Mouse (Mus musculus) stomach, embryonic 14.5 days (tissue): Measurements from ENCODE around the gene Klk1b24. TPM values are rescaled to one million over a fixed set of nuclear protein-coding genes. Genes with fewer than 3 reads are reported as not detected.
"Not testable (repeated sequence)": the region's sequence is repeated elsewhere in the genome, so short reads cannot be mapped to it uniquely, and the experiment has no call there.

Experiments
- ATAC-seq: fragments of 200-750 bp; cut with Nextera tagmentation; 2 replicates; pipeline ENCODE4 v1.8.0; 2017; ENCODE audit warnings: low read depth, moderate TSS enrichment; ENCODE audit not compliant: insufficient number of reproducible peaks, insufficient read depth, low FRiP score
- H3K27ac ChIP-seq: fragments of 300-500 bp; sonication (generic); 2 replicates; pipeline ENCODE4 v1.5.1; 2014; ENCODE audit warnings: mild to moderate bottlenecking, low read length, moderate library complexity, mixed read lengths
- H3K27me3 ChIP-seq: fragments of 300-500 bp; sonication (generic); 2 replicates; pipeline ENCODE4 v1.6.1; 2014; ENCODE audit warnings: low read length, control low read depth, mixed read lengths; ENCODE audit not compliant: control insufficient read depth, insufficient read depth
- H3K36me3 ChIP-seq: fragments of 300-500 bp; sonication (generic); 2 replicates; pipeline ENCODE4 v1.6.1; 2014; ENCODE audit warnings: mild to moderate bottlenecking, control low read depth, low read length, moderate library complexity, mixed read lengths; ENCODE audit not compliant: control insufficient read depth, insufficient read depth
- H3K4me1 ChIP-seq: fragments of 300-500 bp; sonication (generic); 2 replicates; pipeline ENCODE4 v1.6.1; 2014; ENCODE audit warnings: low read length, control low read depth, mixed read lengths; ENCODE audit not compliant: control insufficient read depth, insufficient read depth
- H3K4me2 ChIP-seq: fragments of 300-500 bp; sonication (generic); replicated peaks from 2 replicates; pipeline ENCODE4 v1.6.1; 2014; ENCODE audit warnings: low read depth, low read length, control low read depth
- H3K4me3 ChIP-seq: fragments of 300-500 bp; sonication (generic); 2 replicates; pipeline ENCODE4 v1.5.1; 2014; ENCODE audit warnings: low read depth, low read length, control low read depth
- H3K9ac ChIP-seq: fragments of 300-500 bp; sonication (generic); replicated peaks from 2 replicates; pipeline ENCODE4 v1.6.1; 2014; ENCODE audit warnings: low read depth, mild to moderate bottlenecking, control low read depth, low read length, moderate library complexity, mixed read lengths
- H3K9me3 ChIP-seq: fragments of 300-500 bp; sonication (generic); 2 replicates; pipeline ENCODE4 v1.6.1; 2016; ENCODE audit warnings: low read depth, low read length, control low read depth; ENCODE audit not compliant: control insufficient read depth
- WGBS: fragments of 180-500 bp; shearing (Covaris S2); extraction: QIAGEN DNeasy Blood & Tissue Kit; methylation state at CpG from one replicate; pipeline ENCODE4 v1.1.7; 2014; 5-methylcytosine and 5-hydroxymethylcytosine counted together
- polyA plus RNA-seq: library from polyadenylated mRNA; unstranded; fragments of >200 nt; fragmentation: Nextera tagmentation; extraction: Ambion mirVana; gene quantifications from 2 replicates; pipeline ENCODE4 v1.2.1, GENCODE M21; 2014

The Klk1b24 gene
- polyA plus RNA-seq: not detected in 2 replicates

DNA sequence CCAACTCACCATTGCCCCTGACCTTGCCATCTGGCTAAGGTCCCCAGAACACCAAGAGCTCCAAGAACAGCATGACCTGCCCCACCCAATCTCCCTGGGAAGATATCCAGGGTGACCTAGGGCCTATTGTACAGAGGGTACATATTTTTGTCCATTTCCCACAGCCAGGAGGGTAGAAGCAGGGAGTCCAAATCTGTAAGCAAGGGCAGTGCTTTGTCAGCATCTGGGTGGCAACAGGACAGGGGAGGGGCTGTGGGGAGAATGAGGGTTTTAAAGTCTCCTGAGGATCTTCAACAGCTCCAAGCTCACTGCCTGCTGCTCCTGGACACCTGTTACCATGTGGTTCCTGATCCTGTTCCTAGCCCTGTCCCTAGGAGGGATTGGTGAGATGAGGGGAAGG, at the start of gene Klk1b24:
TSS of gene Klk1b24 (plus strand) at position 301 of the 400 bp plus-strand sequence.
- H3K4me2 ChIP-seq, H3K4me3 ChIP-seq, H3K27me3 ChIP-seq, H3K27ac ChIP-seq, ATAC-seq, H3K4me1 ChIP-seq, H3K9ac ChIP-seq, H3K9me3 ChIP-seq, H3K36me3 ChIP-seq: not testable (repeated sequence)

DNA sequence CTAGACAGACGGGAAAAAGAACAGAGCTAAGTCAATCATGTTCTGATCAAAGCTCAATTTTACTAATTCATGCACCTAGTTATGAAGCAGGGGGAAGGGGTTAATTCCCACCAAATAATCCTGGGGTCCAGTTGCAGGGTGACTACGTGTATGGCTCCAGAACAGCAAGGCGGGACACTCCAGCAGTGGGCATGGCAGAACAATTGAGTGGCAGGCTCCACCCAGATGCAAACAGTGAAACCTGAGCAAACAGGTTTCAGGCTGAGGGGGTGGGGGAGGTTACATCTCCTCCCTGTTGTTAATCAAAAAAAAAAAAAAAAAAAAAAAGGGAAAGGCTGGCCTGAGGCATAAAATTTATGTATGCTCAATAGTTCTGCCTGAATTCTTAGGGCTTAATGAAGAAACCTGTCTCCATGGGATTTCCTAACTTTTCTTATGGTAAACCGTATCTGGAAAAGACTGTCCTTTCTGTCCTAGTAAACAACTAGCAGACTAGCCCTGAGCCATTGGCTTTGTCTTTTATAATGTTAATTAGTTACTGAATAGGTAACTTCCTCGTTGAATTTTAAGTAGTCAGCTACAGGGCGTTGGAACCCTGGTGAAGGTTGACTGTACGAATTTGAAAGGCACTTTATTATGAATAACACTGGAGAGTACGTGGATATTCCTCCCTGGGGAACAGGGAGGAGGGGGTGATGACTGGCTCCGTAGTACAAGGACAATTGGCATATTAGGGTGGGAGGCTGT, 8.6 kb upstream of the Klk1b24 start:
- no peaks in the 10 kb centered on the region for H3K4me1 ChIP-seq
- no peaks in the 10 kb centered on the region for H3K27me3 ChIP-seq
- H3K36me3 ChIP-seq: no peaks in the 10 kb centered on the region
- no peak overlapping the region for H3K4me3 ChIP-seq
- no peak overlapping the region; the same call in 1 of the 2 replicates for H3K27ac ChIP-seq
- WGBS: 60% methylated on average over 9 of the region's 9 CpGs
- no peak overlapping the region for H3K9ac ChIP-seq
- H3K9me3 ChIP-seq: no peaks in the 10 kb centered on the region
- H3K4me2 ChIP-seq: no peak overlapping the region
- no peak for ATAC-seq

DNA sequence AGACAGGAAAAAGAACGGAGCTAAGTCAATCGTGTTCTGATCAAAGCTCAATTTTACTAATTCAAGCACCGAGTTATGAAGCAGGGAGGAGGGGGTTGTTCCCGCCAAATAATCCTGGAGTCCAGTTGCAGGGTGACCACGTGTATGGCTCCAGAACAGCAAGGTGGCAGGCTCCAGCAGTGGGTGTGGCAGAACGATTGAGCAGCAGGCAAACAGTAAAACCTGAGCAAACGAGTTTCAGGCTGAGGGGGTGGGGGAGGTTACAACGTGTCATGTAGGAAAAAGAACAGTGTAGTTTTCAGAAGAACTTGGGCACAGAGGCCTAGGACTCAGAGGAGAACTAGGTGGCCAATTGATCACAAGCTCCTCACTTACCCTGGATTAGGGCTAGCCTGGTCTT, 1.5 kb upstream of the Klk1b24 start:
- peak; percentile 79 for ATAC-seq
- not testable (repeated sequence) for H3K27me3 ChIP-seq, H3K9ac ChIP-seq, H3K4me2 ChIP-seq, H3K4me3 ChIP-seq, H3K36me3 ChIP-seq, H3K9me3 ChIP-seq, H3K27ac ChIP-seq, H3K4me1 ChIP-seq
- 54% methylated on average over 8 of the region's 8 CpGs for WGBS

DNA sequence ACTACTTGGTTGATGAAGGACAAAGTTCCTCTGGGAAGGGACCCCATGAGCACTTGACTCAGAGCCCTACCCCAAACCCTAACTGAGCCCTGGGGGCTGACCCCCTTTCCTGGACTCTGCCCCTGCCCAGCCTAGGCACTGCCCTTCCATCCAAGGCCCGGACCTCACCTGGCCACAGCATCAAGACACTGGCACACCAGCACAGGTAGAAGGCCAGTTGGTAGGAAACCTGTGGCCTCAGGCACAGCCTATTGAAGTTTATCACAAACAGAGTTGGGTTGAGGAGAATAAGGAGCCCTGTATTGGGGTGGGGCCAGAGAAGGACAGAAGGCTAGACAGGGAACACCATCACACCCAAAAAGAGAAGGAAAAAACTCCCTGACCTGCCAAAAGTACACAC, 5.4 kb downstream of the Klk1b24 start:
- not testable (repeated sequence) for H3K27me3 ChIP-seq, H3K4me3 ChIP-seq, H3K9ac ChIP-seq, H3K36me3 ChIP-seq, H3K27ac ChIP-seq, H3K4me1 ChIP-seq, H3K9me3 ChIP-seq, ATAC-seq, H3K4me2 ChIP-seq
- WGBS: 75% methylated on average over 1 of the region's 1 CpGs

DNA sequence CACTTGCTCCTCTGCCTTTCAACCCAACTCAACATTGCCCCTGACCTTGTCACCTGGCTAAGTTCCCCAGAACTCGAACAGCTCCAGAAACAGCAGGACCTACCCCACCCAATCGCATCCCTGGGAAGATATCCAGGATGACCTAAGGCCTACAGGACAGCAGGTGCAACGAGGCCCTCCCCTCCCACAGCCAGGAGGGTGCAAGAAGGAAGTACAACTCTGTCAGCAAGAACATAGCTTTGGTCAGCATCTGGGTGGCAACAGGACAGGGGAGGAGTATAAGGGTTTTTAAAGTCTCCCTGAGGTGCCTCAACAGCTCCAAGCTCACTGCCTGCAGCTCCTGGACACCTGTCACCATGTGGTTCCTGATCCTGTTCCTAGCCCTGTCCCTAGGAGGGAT, 9.9 kb downstream of the Klk1b24 start, which contains the start of gene Klk1b3:
TSS of gene Klk1b3 (plus strand) at position 301 of the 400 bp plus-strand sequence.
- Histone ChIP-seq H3K4me1 (no peaks in the 10 kb centered on the region), H3K27me3 (no peaks in the 10 kb centered on the region), H3K27ac (no peak within 1 kb of the TSS), H3K9me3 (no peaks in the 10 kb centered on the region), H3K4me3 (no peak within 1 kb of the TSS), H3K4me2 (no peak within 1 kb of the TSS), H3K36me3 (no peaks in the 10 kb centered on the region), H3K9ac (no peak within 1 kb of the TSS)
- 72% methylated on average over 3 of the region's 3 CpGs for WGBS
- ATAC-seq: no peak

DNA sequence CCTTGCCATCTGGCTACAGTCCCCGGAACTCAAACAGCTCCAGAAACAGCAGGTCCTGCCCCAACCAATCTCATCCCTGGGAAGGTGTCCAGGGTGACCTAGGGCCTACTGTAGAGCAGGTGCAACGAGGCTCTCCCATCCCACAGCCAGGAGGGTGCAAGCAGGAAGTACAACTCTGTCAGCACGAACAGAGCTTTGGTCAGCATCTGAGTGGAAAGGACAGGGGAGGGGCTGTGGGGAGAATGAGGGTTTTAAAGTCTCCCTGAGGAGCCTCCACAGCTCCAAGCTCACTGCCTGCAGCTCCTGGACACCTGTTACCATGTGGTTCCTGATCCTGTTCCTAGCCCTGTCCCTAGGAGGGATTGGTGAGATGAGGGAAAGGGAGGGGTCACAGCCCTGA, 19.1 kb downstream of the Klk1b24 start, which contains the start of gene Klk1b4:
TSS of gene Klk1b4 (plus strand) at position 301 of the 400 bp plus-strand sequence.
- not testable (repeated sequence) for H3K4me1 ChIP-seq, H3K36me3 ChIP-seq, H3K4me3 ChIP-seq, H3K27me3 ChIP-seq, ATAC-seq, H3K4me2 ChIP-seq, H3K27ac ChIP-seq, H3K9me3 ChIP-seq, H3K9ac ChIP-seq
- 32% methylated on average over 3 of the region's 3 CpGs for WGBS

DNA sequence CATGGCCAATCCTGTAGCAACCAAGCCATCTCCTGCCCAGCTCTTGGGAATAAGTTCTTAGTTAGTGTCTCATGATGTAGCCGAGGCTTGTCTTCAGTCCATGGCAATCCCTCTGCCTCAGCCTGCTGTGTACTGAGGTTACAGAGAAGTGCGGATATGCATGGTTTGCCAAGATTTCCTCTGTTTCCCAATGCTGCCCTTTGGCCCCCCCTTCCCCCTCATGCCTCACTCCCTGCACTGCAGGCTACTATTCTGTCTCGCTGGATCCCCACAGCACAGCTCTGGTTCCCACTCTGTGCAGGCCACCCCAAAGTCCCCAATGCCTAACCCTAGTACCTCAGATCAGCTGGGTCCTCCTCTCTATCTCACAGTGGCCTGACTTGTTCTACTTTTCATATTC, 20.3 kb downstream of the Klk1b24 start:
- ATAC-seq: no peak
- WGBS: 69% methylated on average over 3 of the region's 3 CpGs
- no peaks in the 10 kb centered on the region for H3K27me3 ChIP-seq
- H3K9me3 ChIP-seq: no peaks in the 10 kb centered on the region
- H3K27ac ChIP-seq: no peak overlapping the region
- no peaks in the 10 kb centered on the region for H3K36me3 ChIP-seq
- H3K4me1 ChIP-seq: no peaks in the 10 kb centered on the region
- no peak overlapping the region for H3K4me2 ChIP-seq
- no peak overlapping the region for H3K4me3 ChIP-seq
- H3K9ac ChIP-seq: no peak overlapping the region

DNA sequence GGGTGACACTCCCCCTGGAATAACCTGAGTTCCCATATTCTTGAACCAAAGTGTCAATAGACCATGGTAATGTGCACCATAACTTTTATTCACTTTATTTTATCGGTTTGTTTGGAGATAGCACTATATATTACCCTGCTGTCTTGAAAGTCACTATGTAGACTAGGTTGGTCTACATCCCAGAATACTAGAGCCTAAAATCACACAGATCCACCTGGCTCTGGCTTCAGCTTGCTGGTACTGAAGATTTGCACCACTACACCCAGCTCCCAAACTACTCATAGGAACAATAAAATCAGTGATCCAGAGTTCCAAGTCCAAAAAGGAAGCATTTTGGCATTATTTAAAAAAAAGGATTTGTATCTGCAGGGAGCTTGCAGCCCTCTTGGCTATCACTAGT, 27.6 kb downstream of the Klk1b24 start, which contains the start of gene Klk1b5:
TSS of gene Klk1b5 (plus strand) at position 301 of the 400 bp plus-strand sequence.
- no peak within 1 kb of the TSS for H3K4me2 ChIP-seq
- H3K4me1 ChIP-seq: no peaks in the 10 kb centered on the region
- 77% methylated on average over 1 of the region's 1 CpGs for WGBS
- H3K27me3 ChIP-seq: no peaks in the 10 kb centered on the region
- H3K36me3 ChIP-seq: no peaks in the 10 kb centered on the region
- H3K9ac ChIP-seq: no peak within 1 kb of the TSS
- no peaks in the 10 kb centered on the region for H3K9me3 ChIP-seq
- H3K27ac ChIP-seq: no peak within 1 kb of the TSS
- ATAC-seq: no peak
- H3K4me3 ChIP-seq: no peak within 1 kb of the TSS

DNA sequence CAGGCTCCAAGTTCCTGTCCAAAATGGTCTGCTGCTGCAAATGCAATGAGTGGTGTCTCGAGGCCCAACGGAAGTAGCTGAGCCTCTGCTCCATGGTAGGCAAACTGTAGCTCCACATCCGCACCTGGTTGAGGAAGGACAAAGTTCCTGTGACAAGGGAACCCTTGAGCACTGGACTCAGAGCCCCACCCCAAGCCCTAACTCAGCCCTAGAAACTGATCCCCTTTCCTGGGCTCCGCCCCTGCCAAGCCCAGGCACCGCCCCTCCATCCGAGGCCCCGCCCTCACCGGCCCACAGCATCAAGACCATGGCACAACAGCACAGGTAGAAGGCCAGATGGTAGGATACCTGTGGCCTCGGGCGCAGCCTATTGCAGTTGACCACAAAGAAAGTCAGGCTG, 33.6 kb downstream of the Klk1b24 start:
- not testable (repeated sequence) for H3K36me3 ChIP-seq, H3K9me3 ChIP-seq, H3K4me3 ChIP-seq, H3K4me2 ChIP-seq, H3K27ac ChIP-seq, H3K27me3 ChIP-seq, H3K4me1 ChIP-seq, H3K9ac ChIP-seq
- WGBS: 66% methylated on average over 8 of the region's 10 CpGs
- 0 out of 2 replicates have a peak, but pooled peaks have one; percentile 6 for ATAC-seq
